Mouse (Mus musculus) megakaryocyte, adult 5-6 weeks (primary cell): ENCODE data around the gene Shh. TPM values are rescaled to one million over a fixed set of nuclear protein-coding genes. Genes with fewer than 3 reads are reported as not detected.

Experiments used
- ATAC-seq: 2 replicates; pipeline ENCODE4 v1.8.0; 2016; ENCODE audit warnings: mild to moderate bottlenecking, inconsistent platforms; ENCODE audit not compliant: poor library complexity, severe bottlenecking
- total RNA-seq, 2 experiments: library from RNA; stranded (forward) in 1 of 2; stranded (reverse) in 1 of 2; fragments of 153-499, 151-499 nt in 1 of 2; fragments of 221-1000, 200-1000 nt in 1 of 2; gene quantifications; 2 replicates each; pipeline versions ENCODE4 v1.2.3 to v1.2.4; 2015 to 2017

The Shh gene
- total RNA-seq, 2 experiments from 2014 or later: not detected

GRCm38 (mm10) chr5:28459456-28460225, 7.4 kb downstream of the Shh start:
- ATAC-seq: no peak

GRCm38 (mm10) chr5:28458821-28459240, 8.2 kb downstream of the Shh start:
- ATAC-seq: no peak

GRCm38 (mm10) chr5:28457921-28458641, 9.0 kb downstream of the Shh start:
- ATAC-seq: no peak

- no peak for ATAC-seq
These were observed 10.7 kb downstream of the Shh start for GRCm38 (mm10) chr5:28456366-28456765.

- no peak for ATAC-seq
These were observed 11.3 kb downstream of the Shh start for GRCm38 (mm10) chr5:28455721-28456120.

- ATAC-seq: no peak
These were observed 12.5 kb downstream of the Shh start for GRCm38 (mm10) chr5:28454546-28454945.

- ATAC-seq: no peak
These were observed 13.5 kb downstream of the Shh start for GRCm38 (mm10) chr5:28453523-28453922.

- ATAC-seq: no peak
These were observed 14.0 kb downstream of the Shh start for GRCm38 (mm10) chr5:28453086-28453485.

- peak; percentile 66; the same call in 1 of the 2 replicates for ATAC-seq
These were observed 15.9 kb downstream of the Shh start for GRCm38 (mm10) chr5:28451053-28451638.

GRCm38 (mm10) chr5:28450126-28450890, 16.7 kb downstream of the Shh start:
- ATAC-seq: no peak

GRCm38 (mm10) chr5:28425926-28426325, 41.1 kb downstream of the Shh start:
- ATAC-seq: no peak

GRCm38 (mm10) chr5:28423781-28424180, 43.3 kb downstream of the Shh start:
- no peak for ATAC-seq

GRCm38 (mm10) chr5:28419640-28420265, 47.3 kb downstream of the Shh start:
- no peak for ATAC-seq

- no peak for ATAC-seq
These were observed 48.3 kb downstream of the Shh start for GRCm38 (mm10) chr5:28418734-28419133.

GRCm38 (mm10) chr5:28416029-28416428, 51.0 kb downstream of the Shh start:
- ATAC-seq: no peak

GRCm38 (mm10) chr5:28414076-28414475, 53.0 kb downstream of the Shh start:
- no peak for ATAC-seq

- no peak for ATAC-seq
These were observed 53.5 kb downstream of the Shh start for GRCm38 (mm10) chr5:28413533-28413932.

GRCm38 (mm10) chr5:28412006-28412685, 54.9 kb downstream of the Shh start:
- ATAC-seq: no peak
